Mouse (Mus musculus): ENCODE data around the gene Fndc10. TPM values are rescaled to one million over a fixed set of nuclear protein-coding genes. Genes with fewer than 3 reads are reported as not detected.
A peak's percentile ranks its signal among the peaks of the same experiment; 100 is the strongest.
"Not testable (repeated sequence)": the region's sequence is repeated elsewhere in the genome, so short reads cannot be mapped to it uniquely, and the experiment has no call there.

Gene Fndc10
- 10.1 and 12.2 TPM in 2 replicates for polyA plus RNA-seq (2012; rRNA removed)

DNA sequence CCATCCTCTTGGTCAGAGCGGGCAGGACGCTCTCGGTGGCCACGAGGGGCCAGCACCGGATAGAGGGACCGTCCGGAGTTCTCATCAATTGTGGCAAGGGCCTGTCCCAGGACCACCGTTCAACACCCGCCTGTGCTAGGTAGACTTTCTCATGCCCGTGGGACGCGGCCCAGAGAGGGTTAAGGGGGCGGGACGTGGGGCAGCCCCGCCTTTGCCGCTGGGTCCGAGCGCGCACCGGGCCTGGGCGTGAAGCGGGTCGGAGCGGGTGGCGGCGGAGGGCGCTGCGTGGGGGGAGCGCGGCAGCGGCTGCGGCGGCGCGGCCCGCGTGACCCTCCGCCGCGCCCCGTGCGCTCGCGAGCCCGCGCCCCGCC, at the start of gene Fndc10:
TSS of gene Fndc10 (plus strand) at position 232 of the 371 bp plus-strand sequence.
- WGBS: under 1% methylated on average over 45 of the region's 47 CpGs
- no peak for DNase-seq (ENCODE audit: low read depth, low spot score)

DNA sequence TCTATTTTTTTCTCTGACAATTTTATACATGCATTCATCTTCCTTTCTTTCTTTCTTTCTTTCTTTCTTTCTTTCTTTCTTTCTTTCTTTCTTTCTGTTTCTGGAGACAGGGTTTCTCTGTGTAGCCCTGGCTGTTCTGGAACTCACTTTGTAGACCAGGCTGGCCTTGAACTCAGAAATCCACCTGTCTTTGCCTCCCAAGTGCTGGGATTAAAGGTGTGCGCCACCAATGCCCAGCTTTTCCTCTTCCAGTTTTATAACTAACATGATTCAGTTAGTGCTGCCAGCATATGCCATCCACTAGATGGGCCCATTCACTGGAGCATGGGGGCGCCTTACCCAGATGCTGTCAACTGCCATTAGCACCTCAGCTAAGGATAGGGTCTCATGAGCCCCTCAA, 48.8 kb upstream of the Fndc10 start, which contains the start of gene Gm10563:
TSS of gene Gm10563 (minus strand) at position 101 of the 400 bp plus-strand sequence.
- not testable (repeated sequence) for DNase-seq (ENCODE audit: low read depth, low spot score)
- WGBS: 93% methylated on average over 2 of the region's 2 CpGs

DNA sequence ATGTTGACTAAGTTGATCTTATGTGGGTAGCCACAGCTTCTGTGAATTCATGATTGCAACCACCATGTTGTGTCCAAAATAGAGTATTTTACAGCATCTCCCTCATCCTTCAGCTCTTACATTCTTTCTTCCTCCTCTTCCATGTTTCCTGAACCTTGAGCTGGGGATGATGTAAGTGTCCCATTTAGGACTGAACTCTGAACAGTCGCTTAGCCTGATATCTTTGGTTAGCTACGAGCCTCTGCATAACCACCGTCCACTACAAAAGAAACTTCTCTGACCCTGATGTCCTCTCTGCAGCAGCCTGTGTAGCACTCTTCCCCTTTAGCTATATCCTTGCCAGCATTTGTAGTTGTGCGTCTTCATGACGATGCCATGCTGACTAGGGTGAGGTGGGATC, 48.4 kb upstream of the Fndc10 start:
- 88% methylated on average over 5 of the region's 5 CpGs for WGBS
- no peak for DNase-seq (ENCODE audit: low read depth, low spot score)

DNA sequence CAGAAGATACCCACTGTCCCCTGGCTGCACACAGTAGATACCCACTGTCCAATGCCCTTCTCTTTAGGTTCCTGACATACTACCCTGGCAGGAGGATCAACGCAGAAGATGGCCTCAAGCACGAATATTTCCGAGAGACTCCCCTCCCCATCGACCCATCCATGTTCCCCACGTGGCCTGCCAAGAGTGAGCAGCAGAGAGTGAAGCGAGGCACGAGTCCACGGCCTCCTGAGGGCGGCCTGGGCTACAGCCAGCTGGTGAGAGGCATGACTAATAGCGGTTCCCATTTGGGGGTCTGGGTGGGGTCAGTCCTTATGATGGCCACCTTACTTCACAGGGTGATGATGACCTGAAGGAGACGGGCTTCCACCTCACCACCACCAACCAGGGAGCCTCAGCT, 44.8 kb upstream of the Fndc10 start:
- no peak for DNase-seq (ENCODE audit: low read depth, low spot score)
- WGBS: 89% methylated on average over 11 of the region's 11 CpGs

DNA sequence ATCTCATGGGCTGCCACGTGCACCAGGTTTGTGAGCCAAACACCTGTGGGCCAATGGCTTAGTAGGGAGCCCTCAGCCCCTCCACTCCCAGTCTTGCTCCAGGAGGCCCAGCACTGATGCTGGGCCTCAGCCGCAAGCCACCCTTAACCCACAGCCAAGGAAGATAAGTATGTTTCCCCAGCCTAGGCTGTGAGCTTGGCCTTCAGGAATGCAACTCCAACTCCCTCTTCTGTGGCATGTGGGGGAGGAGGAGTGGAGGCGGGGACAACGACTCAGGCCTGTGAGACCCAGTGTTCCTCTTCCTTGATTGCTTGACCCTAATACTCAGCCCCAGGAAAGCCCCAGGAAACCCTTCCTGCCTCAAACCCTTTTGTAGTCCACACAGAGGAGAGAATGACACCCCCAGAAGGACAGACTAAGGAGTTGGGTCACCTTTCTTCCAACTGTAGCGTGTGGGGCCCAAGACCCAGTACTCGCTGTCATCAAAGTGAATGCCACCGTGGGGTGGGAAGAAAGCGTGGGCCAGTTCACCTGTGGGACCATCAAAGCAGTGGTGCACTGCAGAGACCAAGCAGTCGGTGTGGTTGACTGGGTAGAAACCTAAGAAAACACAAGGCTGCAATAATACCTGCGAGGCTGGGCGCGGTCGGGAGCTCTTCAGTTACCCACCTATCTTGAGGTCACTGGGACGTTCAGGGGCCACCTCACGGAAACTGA, 42.4 kb upstream of the Fndc10 start:
- WGBS: 50% methylated on average over 15 of the region's 15 CpGs
- DNase-seq (ENCODE audit: low read depth, low spot score): no peak

DNA sequence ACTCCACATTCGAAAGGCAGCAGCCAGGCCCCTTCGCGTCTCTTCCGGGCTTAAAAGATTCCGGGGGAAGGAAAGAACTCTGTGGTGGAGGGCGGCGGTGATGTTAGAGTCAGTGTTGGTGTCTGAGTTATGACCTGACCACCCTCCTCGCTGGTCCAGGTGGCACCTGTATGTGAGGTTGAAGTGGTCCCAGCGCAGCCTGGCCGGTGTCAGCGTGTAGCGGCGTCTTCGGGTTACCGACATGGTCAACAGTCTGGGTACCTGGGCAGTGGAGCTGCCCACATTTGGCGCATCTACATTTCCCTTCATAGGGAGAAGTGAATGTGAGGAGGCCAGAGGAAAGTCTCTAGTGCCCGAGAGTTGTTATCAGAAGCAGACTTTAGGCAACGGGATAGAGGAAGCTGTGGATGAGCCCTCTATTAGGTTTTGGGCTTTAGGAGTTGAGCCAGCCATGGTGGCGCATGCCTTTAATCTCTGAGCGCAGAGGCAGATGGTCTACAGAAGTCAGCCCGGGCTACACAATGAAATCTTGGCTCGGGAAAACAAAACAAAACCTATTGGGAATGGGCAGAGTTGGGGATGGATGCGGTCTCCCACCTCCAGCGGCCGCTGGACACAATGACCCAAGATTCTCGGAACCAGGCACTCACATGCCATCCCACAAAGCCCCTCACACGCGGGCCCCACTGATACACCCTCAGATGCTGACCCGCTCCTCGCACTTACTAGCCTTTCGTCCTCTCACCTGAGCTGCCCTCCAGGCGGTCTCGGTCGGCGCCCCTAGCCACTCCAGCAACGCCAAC, 41.7 kb upstream of the Fndc10 start:
- 40% methylated on average over 36 of the region's 36 CpGs for WGBS

DNA sequence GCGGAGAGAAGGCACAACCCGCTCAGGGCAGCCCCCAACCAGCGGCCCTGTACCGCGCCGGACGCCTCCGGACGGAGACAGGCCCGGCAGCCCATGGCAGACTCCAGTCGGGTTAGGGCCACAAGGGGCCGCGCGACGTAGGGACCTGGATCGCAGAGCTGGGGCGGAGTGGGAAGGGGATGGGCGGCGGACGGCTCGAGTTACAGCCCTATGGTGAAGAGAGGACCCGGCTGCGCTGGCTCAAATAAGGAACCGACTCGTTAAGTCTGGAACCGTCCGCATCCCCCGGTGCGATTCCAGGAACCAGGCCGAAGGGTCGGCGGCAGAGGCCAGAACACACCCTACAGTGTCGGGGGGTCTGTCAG, 41.1 kb upstream of the Fndc10 start, which contains the start of gene Mmp23:
TSS of gene Mmp23 (minus strand) at position 299 of the 365 bp plus-strand sequence.
- DNase-seq (ENCODE audit: low read depth, low spot score): no peak
- 3% methylated on average over 33 of the region's 33 CpGs for WGBS

More for the DNA sequence above, 41.7 kb upstream of the Fndc10 start:
- no peak for DNase-seq (ENCODE audit: low read depth, low spot score)

DNA sequence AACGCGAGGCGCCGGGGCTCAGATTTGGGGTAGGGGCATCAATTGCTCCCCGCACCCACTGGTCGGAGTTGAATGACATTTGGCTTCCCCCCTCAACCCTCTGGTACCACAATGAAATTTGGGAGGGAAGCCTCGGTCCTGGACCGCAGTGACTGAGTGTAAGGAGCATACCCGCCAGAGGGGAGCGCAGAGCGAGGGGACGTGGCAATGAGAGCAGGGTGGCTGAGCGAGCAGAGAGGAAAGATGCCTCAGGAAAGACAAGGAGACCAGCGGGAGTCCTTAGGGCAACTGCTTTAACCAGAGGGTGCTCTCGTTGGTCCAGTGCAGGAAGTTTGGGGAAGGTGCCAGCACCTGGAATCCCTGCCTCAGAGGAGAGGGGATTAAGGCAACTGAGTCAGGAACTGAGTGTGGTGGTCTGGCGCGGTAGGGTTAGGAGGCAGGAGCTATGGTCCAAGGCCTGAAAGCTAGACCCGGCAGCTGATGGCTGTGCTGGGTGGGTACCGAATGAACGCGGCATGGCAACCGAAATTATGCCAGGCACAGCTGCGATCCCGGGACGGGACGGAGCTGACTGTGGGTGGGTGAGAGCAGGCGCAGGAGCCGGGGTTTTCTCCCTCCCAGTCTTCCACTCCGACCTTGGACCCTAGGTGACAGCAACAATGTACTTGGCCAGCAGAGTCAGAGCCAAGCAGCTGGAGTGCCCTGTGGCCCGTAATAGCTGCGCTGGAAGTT, 40.5 kb upstream of the Fndc10 start:
- no peak for DNase-seq (ENCODE audit: low read depth, low spot score)
- WGBS: 5% methylated on average over 31 of the region's 31 CpGs

DNA sequence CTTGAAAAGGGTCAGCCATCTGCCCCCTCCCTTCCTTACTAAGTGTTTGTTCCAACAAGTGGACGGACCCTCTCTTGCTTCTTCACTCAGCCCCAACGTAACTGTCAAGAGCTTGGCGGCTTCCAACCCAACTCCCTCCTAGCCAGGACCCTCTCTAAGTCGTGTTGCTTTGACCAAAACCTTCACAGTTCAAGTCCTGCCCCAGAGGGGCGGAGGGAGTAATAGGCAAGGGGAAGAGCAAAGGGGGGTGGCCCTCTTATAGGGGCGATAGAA, 40.0 kb upstream of the Fndc10 start:
- WGBS: 3% methylated on average over 6 of the region's 6 CpGs
- no peak for DNase-seq (ENCODE audit: low read depth, low spot score)

DNA sequence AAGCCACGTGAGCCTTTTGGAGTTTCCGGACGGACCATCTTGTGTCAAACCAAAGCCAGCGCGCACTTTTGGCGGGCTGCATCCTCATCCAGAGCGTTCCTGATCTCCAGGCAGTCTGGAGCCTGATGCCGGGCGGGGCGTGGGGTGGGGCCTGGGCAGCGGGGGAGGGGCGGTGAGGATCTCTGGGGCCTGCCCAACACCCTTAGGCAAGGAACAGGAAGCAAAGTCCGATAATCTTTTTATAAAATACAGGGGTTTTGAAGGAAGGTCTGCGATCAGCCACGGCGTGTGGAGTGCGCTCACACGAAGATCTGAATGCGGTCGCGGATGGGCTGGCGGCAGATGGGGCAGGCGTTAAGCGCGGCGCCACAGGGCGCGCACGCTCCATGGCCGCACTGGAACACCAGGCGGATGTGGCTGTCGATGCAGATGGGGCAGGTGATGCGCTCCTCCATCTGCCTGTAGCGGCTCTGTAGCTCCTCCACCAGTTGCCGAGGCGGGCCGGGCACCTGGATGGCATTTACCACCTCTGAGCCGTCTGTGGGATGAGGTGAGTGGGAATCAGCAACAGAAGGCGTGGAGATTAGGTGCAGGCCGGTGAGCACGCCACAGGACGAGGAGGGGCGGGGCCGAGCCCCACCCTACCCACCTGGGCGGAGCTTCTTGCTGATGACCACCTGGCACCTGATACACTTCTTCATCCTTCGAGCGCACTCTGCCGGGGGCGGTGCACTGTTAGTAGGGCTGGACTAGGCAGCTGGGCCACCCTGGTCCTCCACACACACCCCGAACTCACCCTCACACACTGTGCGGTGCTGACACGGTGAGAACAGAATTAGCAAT, 39.5 kb upstream of the Fndc10 start:
- DNase-seq (ENCODE audit: low read depth, low spot score): no peak
- 3% methylated on average over 52 of the region's 52 CpGs for WGBS

DNA sequence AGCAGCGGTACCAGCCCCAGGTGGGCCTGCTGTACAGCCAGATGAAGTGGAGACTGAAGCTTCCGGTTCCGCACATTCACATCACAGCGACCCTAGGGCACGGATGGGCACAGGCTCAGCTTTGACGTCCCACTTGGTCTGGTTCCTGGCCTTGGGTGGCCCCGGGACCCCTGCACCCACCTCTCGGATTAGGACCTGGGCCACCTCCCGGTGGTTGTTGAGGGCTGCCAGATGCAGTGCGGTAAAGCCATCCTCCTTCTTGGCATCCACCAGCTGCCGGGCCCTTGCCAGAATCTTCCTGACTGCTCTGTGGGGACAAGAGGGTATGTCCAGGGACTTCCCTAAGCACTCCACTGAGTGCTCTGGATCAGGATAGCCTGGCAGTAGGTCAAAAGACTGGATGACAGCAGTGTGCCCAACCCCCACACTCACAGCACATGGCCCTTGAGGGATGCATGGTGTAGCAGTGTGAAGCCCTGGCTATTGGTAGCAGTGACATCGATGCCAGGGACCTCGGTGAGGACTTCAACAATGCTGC, 37.9 kb upstream of the Fndc10 start:
- WGBS: 95% methylated on average over 13 of the region's 13 CpGs
- DNase-seq (ENCODE audit: low read depth, low spot score): no peak

DNA sequence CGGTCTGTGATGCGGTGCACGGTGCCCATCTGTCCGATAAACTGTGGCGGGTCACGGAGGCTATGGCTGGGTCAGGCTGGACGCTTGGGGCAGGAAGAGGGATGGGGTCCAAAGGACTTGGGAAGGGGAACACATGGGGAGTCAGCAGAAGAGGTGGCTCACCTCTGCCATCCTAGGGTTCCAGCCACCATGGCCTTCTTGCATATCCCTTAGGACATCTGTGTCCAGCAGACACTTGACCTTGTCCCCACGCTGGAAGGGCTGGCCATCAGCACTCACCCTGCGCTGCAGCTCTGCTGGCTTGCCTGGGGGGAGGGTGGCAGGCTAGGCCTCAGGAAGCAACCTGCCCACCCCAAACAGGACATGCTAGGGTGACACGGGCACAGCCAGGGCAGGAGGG, 35.2 kb upstream of the Fndc10 start:
- no peak for DNase-seq (ENCODE audit: low read depth, low spot score)
- WGBS: 94% methylated on average over 10 of the region's 10 CpGs

DNA sequence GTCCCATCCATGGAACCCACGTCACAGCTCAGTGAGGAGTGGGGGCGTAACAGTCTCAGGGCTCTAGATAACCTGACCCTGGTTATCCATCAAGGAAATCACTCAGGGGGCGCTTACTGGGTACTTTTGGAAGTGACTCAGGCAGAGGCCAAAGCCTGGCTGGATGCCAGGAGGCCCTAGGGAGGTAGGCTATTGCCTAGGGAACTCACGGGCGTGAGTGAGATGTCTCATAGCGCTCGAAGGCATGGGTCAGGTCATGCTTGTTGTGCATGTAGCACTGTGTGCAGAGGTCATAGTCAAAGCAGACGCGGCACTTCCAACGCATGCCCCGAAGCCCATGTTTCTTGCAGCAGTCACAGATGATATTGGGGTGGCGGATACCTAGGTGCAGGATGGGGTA, 33.5 kb upstream of the Fndc10 start:
- 75% methylated on average over 12 of the region's 12 CpGs for WGBS
- DNase-seq (ENCODE audit: low read depth, low spot score): no peak

DNA sequence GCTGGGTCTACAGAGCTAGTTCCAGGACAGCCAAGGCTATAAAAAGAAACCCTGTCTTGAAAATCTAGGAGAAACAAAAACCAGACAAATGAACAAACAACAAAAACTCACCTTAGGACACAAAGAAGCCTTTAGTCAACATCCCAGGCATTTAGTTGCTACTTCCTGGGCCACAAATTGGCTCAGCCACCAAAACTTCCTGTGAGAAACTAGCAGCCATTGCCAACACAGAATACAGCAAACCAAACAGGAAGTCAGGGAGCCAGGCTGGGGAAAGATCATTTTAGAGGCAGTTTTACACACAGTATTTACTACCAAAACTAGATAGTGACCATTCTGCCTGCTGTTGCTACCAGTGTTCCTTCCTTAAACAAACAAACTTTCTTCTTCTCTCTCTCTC, 27.2 kb upstream of the Fndc10 start:
- no peak for DNase-seq (ENCODE audit: low read depth, low spot score)

DNA sequence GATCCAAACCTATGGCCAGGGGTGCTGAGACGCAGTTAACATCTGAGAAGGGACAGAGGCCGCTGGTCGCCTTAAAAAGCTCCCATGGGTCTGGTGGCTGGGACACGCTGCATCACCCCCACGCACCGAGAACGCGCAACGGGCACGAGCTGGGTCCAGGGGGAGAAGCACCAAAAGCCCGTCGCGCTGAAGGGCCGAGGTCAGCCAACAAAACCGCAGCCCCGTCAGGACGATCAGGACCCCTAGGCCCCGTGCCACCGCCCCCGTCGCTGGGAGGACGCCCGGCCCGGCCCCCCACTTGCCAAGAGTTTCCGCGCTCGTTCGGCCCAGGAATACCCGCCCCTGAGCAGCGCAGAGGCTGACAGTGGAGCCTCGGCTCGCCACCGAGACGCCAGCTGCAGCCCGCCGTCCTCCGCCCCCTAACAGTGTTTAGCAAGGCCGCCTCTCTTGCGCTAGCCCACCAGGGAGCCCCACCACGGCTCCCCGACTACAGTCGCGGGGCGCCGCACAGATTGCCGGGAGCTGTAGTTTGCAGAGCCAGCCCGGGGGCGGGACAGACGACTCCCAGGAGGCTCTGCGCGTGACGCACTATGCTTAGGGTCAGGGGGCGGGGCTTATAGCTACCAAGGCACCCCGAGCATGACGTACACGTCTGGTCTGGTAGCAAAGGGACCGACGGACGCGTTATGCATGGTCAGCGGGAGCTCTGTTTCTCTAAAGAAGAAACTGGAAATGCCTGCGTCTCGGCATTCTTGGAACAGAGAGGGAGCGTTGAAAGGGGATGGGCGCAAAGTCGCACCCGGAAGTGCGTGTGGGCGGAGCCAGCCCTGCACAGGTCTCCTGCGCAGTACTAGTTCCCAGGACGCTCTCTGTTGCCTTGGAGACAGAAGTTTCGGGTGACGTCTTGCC, 25.2 kb upstream of the Fndc10 start, which contains the start of gene Mib2:
TSS of gene Mib2 (minus strand) at position 510 of the 909 bp plus-strand sequence.
- peak; percentile 96 for DNase-seq (ENCODE audit: low read depth, low spot score)
- WGBS: under 1% methylated on average over 73 of the region's 73 CpGs

DNA sequence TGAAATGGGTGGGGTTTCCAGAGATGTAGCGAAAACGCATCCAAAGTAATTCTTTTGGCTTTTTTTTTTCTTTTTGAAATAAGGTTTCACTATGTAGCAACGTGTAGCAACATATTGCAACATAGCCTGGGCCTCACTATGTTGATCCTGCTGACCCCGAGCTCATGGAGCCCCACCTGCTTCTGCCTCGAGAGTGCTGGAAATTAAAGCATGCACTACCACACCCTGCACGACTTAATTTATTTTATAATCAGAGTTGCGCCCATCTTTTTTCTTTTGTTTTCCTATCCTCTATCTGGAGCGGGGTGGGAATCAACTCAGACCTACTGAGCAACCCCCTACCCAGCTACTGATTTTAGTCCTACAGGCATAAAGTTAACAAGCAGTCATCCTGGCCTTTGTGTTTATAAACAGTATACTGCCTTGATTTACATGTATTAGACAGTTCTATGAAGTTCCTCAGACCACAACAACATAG, 24.5 kb upstream of the Fndc10 start:
- WGBS: 1% methylated on average over 8 of the region's 8 CpGs
- DNase-seq (ENCODE audit: low read depth, low spot score): no peak

DNA sequence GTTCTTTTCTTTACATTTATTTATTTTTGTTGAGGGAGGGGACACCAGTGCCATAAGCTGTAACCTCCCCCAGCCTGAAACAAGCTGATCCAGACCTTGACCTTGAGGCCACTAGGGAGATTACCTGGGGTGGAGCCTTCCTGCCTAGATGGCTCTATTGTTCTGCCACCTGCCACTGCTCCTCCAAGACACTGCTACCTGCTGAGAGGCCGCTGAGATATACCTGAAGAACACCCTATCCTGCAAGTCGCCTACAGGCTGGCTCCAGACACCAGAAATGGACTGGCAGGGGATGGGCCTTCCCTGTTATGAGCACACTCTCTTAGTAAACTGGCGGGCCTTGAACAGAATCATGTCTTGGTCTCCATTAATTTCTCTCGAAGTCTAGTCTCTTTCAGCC, 23.9 kb upstream of the Fndc10 start:
- WGBS: 50% methylated on average over 4 of the region's 4 CpGs
- not testable (repeated sequence) for DNase-seq (ENCODE audit: low read depth, low spot score)

DNA sequence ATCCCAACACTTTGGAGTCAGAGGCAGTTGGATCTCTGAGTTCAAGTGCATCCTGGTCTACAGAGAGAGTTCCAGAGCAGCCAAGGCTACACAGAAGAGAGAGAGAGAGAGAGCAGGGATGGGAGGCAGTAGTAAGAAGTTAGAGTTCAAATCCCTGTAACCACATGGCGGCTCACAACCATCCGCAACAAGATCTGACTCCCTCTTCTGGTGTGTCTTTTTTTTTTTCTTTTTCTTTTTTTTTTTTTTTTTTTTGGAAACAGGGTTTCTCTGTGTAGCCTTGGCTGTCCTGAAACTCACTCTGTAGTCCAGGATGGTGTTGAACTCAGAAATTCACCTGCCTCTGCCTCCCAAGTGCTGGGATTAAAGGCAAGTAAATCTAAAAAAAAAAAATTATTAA, 22.1 kb upstream of the Fndc10 start:
- WGBS: 73% methylated on average over 2 of the region's 2 CpGs
- no peak for DNase-seq (ENCODE audit: low read depth, low spot score)

All from large intestine, adult 2 months (tissue).